Mouse (Mus musculus) adrenal gland, adult 2 months (tissue): ENCODE results near the gene Zfp819. TPM values are rescaled to one million over a fixed set of nuclear protein-coding genes. Genes with fewer than 3 reads are reported as not detected.

Experiments
- DNase-seq: peaks from one replicate; pipeline ENCODE4 v3.0.0; 2021
- long read RNA-seq: library from polyadenylated mRNA; stranded (forward); transcript quantifications from one replicate; pipeline ENCODE4 v2.0.0, GENCODE M21; 2021
- polyA plus RNA-seq: library from polyadenylated mRNA; depleted of rRNA; stranded (reverse); fragments of >200 nt; gene quantifications from 2 replicates; pipeline ENCODE4 v1.2.3, GENCODE M21; 2012; rRNA removed
- total RNA-seq, 2 experiments: library from RNA; stranded (reverse); gene quantifications; 2 replicates each; pipeline ENCODE4 v1.2.3; 2021

The Zfp819 gene
- not detected for total RNA-seq
- not detected in 2 replicates for polyA plus RNA-seq
- long read RNA-seq, result 0 reads

GRCm38 (mm10) chr7:43606896-43607742 is at the start of gene Zfp819:
TSS of gene Zfp819 (plus strand) at chr7:43607169.
- peak; percentile 76 for DNase-seq

GRCm38 (mm10) chr7:43562006-43562633 is 44.8 kb upstream of the Zfp819 start, which contains the start of gene Zfp658:
TSS of gene Zfp658 (plus strand) at chr7:43562256.
- DNase-seq, result peak; percentile 87

GRCm38 (mm10) chr7:43562651-43563070 is 44.3 kb upstream of the Zfp819 start:
- DNase-seq, result no peak

- DNase-seq, result no peak
Observed at GRCm38 (mm10) chr7:43563300-43563699, 43.7 kb upstream of the Zfp819 start.

GRCm38 (mm10) chr7:43571216-43571615 is 35.8 kb upstream of the Zfp819 start:
- no peak for DNase-seq

DNA sequence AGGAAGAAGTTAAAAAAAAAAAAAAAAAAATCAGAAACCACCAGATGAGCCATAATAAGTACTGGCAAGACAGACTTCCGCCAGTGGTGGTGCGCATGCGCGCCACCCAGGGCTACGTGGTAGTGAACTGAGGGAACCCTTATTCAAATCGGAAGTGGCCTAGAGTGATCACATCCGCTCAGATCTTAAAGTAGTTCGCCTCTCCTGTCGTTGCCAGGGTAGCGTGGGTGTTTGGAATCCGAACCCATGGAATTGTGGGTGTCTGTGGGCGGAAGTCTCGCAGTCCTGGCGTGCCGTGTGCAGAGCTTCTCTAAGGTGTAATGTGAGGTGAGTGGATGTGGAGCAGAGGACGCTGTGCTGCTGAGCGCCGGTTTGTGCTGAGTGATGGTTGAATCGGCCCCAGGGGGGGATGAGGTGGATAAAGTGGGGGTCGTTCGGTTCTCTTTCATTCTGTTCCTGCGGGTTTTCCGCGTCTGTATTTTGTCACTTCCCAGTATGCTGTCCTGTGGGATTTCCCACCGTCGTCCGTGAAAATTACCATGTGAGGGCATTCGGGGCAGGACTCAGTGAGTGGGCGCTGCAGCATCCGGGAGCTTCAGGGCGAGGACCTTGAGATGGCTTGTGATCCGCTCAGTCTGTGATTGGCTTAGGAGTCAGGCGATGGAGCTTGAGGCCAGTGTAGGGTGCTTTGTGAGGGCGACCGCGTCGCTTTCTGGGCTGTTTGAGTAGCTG is 27.4 kb upstream of the Zfp819 start, which contains the start of gene Zfp719:
TSS of gene Zfp719 (plus strand) at position 171 of the 732 bp plus-strand sequence.
- peak; percentile 95 for DNase-seq

- DNase-seq, result no peak
Observed at GRCm38 (mm10) chr7:43580526-43580925, 26.4 kb upstream of the Zfp819 start.

GRCm38 (mm10) chr7:43584790-43585189 is 22.2 kb upstream of the Zfp819 start:
- no peak for DNase-seq

DNA sequence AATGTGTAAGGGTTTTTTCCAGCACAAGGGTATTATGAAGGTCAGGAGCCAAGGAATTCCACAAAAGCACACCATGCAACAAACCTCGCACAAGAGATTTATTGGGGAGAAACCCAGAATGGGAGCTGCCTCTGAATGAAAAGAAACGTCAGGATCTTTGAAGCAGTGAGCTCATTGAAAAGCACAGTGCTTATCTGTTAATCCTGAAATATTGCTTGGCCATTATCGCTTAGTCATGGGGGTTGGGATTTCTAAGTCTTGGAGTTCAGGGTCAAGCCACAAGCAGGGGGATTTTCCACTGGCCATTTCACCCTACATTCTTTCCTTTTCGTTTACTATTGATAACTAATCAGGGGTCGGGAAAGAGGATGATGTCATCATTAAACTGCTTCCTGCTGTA is 5.1 kb upstream of the Zfp819 start:
- peak; percentile 30 for DNase-seq

GRCm38 (mm10) chr7:43607743-43608287 is 846 bp downstream of the Zfp819 start:
- no peak for DNase-seq

- no peak for DNase-seq
Observed at GRCm38 (mm10) chr7:43608316-43608824, 1.4 kb downstream of the Zfp819 start.

GRCm38 (mm10) chr7:43613816-43614551 is 7.0 kb downstream of the Zfp819 start:
- no peak for DNase-seq

DNA sequence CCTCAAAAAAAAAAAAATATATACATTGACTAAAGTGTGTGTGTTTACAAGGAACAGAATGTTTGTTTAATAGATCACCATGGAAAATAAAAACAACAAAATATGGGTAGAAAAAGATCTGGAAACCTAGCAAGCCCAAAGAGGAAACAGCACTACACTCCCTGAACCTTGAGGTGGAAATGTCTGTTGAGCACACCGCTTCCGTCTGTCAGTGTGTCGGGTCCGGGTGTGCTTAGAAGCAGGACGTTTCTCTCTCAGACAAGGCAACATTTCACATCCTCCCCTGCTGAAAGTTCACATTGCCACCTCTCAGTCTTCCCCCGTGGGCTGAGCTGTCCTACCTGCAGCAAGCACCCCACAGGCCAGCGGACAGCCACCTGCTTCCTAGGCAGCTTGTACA is 16.0 kb downstream of the Zfp819 start:
- no peak for DNase-seq

- no peak for DNase-seq
Observed at GRCm38 (mm10) chr7:43623819-43624218, 16.9 kb downstream of the Zfp819 start.

DNA sequence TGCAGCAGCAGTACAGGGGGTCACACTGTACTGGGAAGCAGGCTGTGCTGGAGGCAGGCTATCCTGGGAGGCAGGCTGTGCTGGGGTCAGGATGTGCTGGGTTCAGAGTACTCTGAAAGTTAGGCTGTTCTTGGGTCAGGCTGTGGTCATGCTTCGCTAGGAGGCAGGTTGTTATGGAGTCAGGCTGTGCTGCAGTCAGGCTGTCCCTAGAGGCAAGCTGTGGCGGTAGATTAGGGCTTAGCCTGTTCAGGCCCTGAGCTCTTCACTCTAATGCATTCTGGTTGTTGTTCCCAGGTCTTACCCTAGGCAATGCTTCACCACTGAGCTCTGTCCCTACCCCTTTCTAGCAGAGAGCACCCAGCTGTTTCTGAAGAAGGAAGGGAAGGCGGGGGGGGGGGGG is 18.1 kb downstream of the Zfp819 start:
- DNase-seq, result no peak

GRCm38 (mm10) chr7:43625794-43626422 is 18.9 kb downstream of the Zfp819 start:
- DNase-seq, result no peak

- no peak for DNase-seq
Observed at GRCm38 (mm10) chr7:43633940-43634339, 27.0 kb downstream of the Zfp819 start.

GRCm38 (mm10) chr7:43634500-43634899 is 27.5 kb downstream of the Zfp819 start, which contains the start of gene Ceacam18:
TSS of gene Ceacam18 (plus strand) at chr7:43634707.
- no peak for DNase-seq

DNA sequence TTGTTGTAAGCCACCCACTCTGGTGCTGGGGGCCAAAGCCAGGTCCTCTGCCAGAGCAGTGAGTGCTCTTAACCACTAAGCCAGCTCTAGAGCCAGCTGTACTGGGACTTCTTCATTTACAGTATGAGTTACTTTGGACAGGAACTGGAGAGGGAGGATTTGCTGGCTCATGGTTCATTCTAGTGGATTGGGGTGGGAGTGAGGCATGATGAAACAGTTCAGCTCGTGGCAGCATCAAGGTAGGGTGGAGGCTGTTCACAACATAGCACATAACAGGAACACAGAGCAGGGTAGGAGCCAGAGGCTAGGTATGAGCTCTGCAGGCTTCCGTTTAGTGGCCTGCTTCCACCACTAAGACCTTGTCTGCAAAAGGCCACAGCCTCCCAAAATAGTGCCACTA is 29.2 kb downstream of the Zfp819 start:
- no peak for DNase-seq

DNA sequence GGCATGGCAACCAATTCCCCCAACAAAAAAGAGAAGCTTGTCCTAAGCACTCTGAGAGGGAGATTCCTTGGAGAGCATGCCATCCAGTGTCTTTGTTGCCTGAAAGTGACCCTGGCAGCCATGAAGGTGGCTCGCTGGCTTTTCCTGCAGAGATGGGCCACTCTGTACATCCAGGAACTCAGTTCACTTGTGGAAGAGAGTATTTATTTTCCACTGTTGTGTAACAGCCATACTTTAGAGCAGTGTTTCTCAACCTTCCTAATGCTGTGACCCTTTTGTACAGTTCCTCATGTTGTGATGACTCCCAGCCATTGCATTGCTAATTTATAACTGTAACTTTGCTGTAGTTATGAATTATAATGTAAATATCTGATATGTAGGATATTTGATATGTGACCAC is 30.1 kb downstream of the Zfp819 start:
- no peak for DNase-seq

GRCm38 (mm10) chr7:43642587-43642986 is 35.6 kb downstream of the Zfp819 start:
- peak; percentile 80 for DNase-seq
